Mouse (Mus musculus): ENCODE results near the gene Fkbp8. TPM values are rescaled to one million over a fixed set of nuclear protein-coding genes. Genes with fewer than 3 reads are reported as not detected.

Fkbp8 gene
- total and polyA plus RNA-seq, 3 experiments = 116 to 179 (median 135) TPM

GRCm38 (mm10) chr8:70519043-70519442 lies 8.5 kb upstream of the Fkbp8 start:
- no peak for TF ChIP-seq CTCF (IDR thresholded peaks at IDR 0.05)
- TF ChIP-seq EP300 (IDR thresholded peaks at IDR 0.05; ENCODE audit: insufficient read depth, low read depth, low read length) = no peak
- TF ChIP-seq POLR2A (IDR thresholded peaks at IDR 0.05; ENCODE audit: insufficient read depth, low read depth, low read length) = no peak
- intact Hi-C loops (cut with DNase I) = no loop called here
- H3K4me3 ChIP-seq = no peak overlapping the region
- no peak overlapping the region for H3K9ac ChIP-seq (ENCODE audit: low read depth, low read length)
- H3K27me3 ChIP-seq (ENCODE audit: control insufficient read depth, insufficient read depth, low read length) = no peaks in the 10 kb centered on the region
- H3K27ac ChIP-seq = no peak overlapping the region
- WGBS = 89% methylated on average over 6 of the region's 6 CpGs
- H3K36me3 ChIP-seq (ENCODE audit: control insufficient read depth, insufficient read depth, low read length) = no peaks in the 10 kb centered on the region
- no peak for DNase-seq
- no peaks in the 10 kb centered on the region for H3K79me2 ChIP-seq (replicated peaks; ENCODE audit: control insufficient read depth, insufficient read depth, low read length)
- peaks cover 3% of the 10 kb centered on the region; the same call in 1 of the 2 replicates for H3K4me1 ChIP-seq (ENCODE audit: control insufficient read depth, insufficient read depth, low read length)

GRCm38 (mm10) chr8:70519606-70520005 lies 7.9 kb upstream of the Fkbp8 start:
- Histone ChIP-seq H3K4me1 (ENCODE audit: control insufficient read depth, insufficient read depth, low read length) (peaks cover 3% of the 10 kb centered on the region; the same call in 1 of the 2 replicates), H3K36me3 (ENCODE audit: control insufficient read depth, insufficient read depth, low read length) (no peaks in the 10 kb centered on the region), H3K27ac (no peak overlapping the region), H3K27me3 (ENCODE audit: control insufficient read depth, insufficient read depth, low read length) (no peaks in the 10 kb centered on the region), H3K4me3 (no peak overlapping the region), H3K79me2 (replicated peaks; ENCODE audit: control insufficient read depth, insufficient read depth, low read length) (no peaks in the 10 kb centered on the region), H3K9ac (ENCODE audit: low read depth, low read length) (no peak overlapping the region)
- DNase-seq = no peak
- 47% methylated on average over 2 of the region's 2 CpGs for WGBS
- intact Hi-C loops (cut with DNase I) = loop anchor here (10.0 kb wide), 1 partner anchor 255 kb away; the partner anchor contains the start of gene Pik3r2
- no peak for TF ChIP-seq EP300 (IDR thresholded peaks at IDR 0.05; ENCODE audit: insufficient read depth, low read depth, low read length)

GRCm38 (mm10) chr8:70522592-70523403 lies 4.7 kb upstream of the Fkbp8 start:
- TF ChIP-seq EP300 (IDR thresholded peaks at IDR 0.05; ENCODE audit: insufficient read depth, low read depth, low read length) (peak; percentile 55; the same call in 1 of the 2 replicates), CTCF (IDR thresholded peaks at IDR 0.05) (peak; percentile 84), POLR2A (IDR thresholded peaks at IDR 0.05; ENCODE audit: insufficient read depth, low read depth, low read length) (peak; percentile 71)
- H3K9ac ChIP-seq (ENCODE audit: low read depth, low read length) = peak overlapping the region; percentile 89
- H3K27me3 ChIP-seq (ENCODE audit: control insufficient read depth, insufficient read depth, low read length) = no peaks in the 10 kb centered on the region
- under 1% methylated on average over 50 of the region's 51 CpGs for WGBS
- H3K79me2 ChIP-seq (replicated peaks; ENCODE audit: control insufficient read depth, insufficient read depth, low read length) = no peaks in the 10 kb centered on the region
- peak overlapping the region; percentile 94 for H3K27ac ChIP-seq
- peak overlapping the region; percentile 79 for H3K4me3 ChIP-seq
- H3K4me1 ChIP-seq (ENCODE audit: control insufficient read depth, insufficient read depth, low read length) = peaks cover 3% of the 10 kb centered on the region; the same call in 1 of the 2 replicates
- H3K36me3 ChIP-seq (ENCODE audit: control insufficient read depth, insufficient read depth, low read length) = no peaks in the 10 kb centered on the region
- intact Hi-C loops (cut with DNase I) = loop anchor here (1.0 to 10.0 kb wide), 2 partner anchors 12 to 252 kb away; partner anchors contain the start of genes Pik3r2 and Uba52
- DNase-seq = peak; percentile 96 to 97

GRCm38 (mm10) chr8:70527111-70527511 lies 413 bp upstream of the Fkbp8 start:
- no peak for DNase-seq
- TF ChIP-seq CTCF (IDR thresholded peaks at IDR 0.05) (no peak), EP300 (IDR thresholded peaks at IDR 0.05; ENCODE audit: insufficient read depth, low read depth, low read length) (no peak), POLR2A (IDR thresholded peaks at IDR 0.05; ENCODE audit: insufficient read depth, low read depth, low read length) (no peak)
- intact Hi-C loops (cut with DNase I) = loop anchor here (10.0 kb wide), 1 partner anchor 248 kb away; the partner anchor contains the start of gene Pik3r2

GRCm38 (mm10) chr8:70528182-70528797 lies 766 bp downstream of the Fkbp8 start:
- H3K4me1 ChIP-seq (ENCODE audit: control insufficient read depth, insufficient read depth, low read length) = peaks cover 3% of the 10 kb centered on the region
- no peak for DNase-seq
- TF ChIP-seq EP300 (IDR thresholded peaks at IDR 0.05; ENCODE audit: insufficient read depth, low read depth, low read length) (no peak), CTCF (IDR thresholded peaks at IDR 0.05) (no peak), POLR2A (IDR thresholded peaks at IDR 0.05; ENCODE audit: insufficient read depth, low read depth, low read length) (no peak)
- peaks cover 1% of the 10 kb centered on the region; the same call in 1 of the 2 replicates for H3K79me2 ChIP-seq (replicated peaks; ENCODE audit: control insufficient read depth, insufficient read depth, low read length)
- H3K36me3 ChIP-seq (ENCODE audit: control insufficient read depth, insufficient read depth, low read length) = no peaks in the 10 kb centered on the region
- no peaks in the 10 kb centered on the region for H3K27me3 ChIP-seq (ENCODE audit: control insufficient read depth, insufficient read depth, low read length)
- peak overlapping the region; percentile 86 for H3K9ac ChIP-seq (ENCODE audit: low read depth, low read length)
- intact Hi-C loops (cut with DNase I) = loop anchor here (10.0 kb wide), 1 partner anchor 247 kb away; the partner anchor contains the start of gene Pik3r2
- peak overlapping the region; percentile 96 for H3K27ac ChIP-seq
- WGBS = 12% methylated on average over 13 of the region's 13 CpGs
- H3K4me3 ChIP-seq = peak overlapping the region; percentile 97

More at GRCm38 (mm10) chr8:70527111-70527511, 413 bp upstream of the Fkbp8 start:
- Histone ChIP-seq H3K4me1 (ENCODE audit: control insufficient read depth, insufficient read depth, low read length) (peaks cover 5% of the 10 kb centered on the region), H3K27me3 (ENCODE audit: control insufficient read depth, insufficient read depth, low read length) (no peaks in the 10 kb centered on the region), H3K27ac (peak overlapping the region; percentile 96), H3K79me2 (replicated peaks; ENCODE audit: control insufficient read depth, insufficient read depth, low read length) (peaks cover 1% of the 10 kb centered on the region; the same call in 1 of the 2 replicates), H3K36me3 (ENCODE audit: control insufficient read depth, insufficient read depth, low read length) (no peaks in the 10 kb centered on the region), H3K9ac (ENCODE audit: low read depth, low read length) (peak overlapping the region; percentile 94), H3K4me3 (peak overlapping the region; percentile 97)
- 1% methylated on average over 8 of the region's 8 CpGs for WGBS
